Mouse (Mus musculus) brown adipose tissue, adult 24 weeks (tissue): ENCODE measurements at regions not wholly inside any gene's neighbourhood (a gene's known extent, or its start where the extent isn't known, plus 50 kb on each side); places are given as distances from the start of the nearest gene placed in this dataset.
A peak's percentile ranks its signal among the peaks of the same experiment; 100 is the strongest.

Experiments used
- H3K27ac ChIP-seq: fragments of 200-500 bp; replicated peaks from 2 replicates; pipeline ENCODE4 v1.5.1; 2012; ENCODE audit warnings: low read depth, mild to moderate bottlenecking, low read length
- H3K4me1 ChIP-seq: fragments of 200-500 bp; 2 replicates; pipeline ENCODE4 v1.6.1; 2012; ENCODE audit warnings: low read length, mixed read lengths; ENCODE audit not compliant: control insufficient read depth, insufficient read depth, insufficient read length
- H3K4me3 ChIP-seq: fragments of 200-500 bp; 2 replicates; pipeline ENCODE4 v1.5.1; 2012; ENCODE audit warnings: low read depth, mild to moderate bottlenecking, low read length, moderate library complexity; ENCODE audit not compliant: insufficient read depth

DNA sequence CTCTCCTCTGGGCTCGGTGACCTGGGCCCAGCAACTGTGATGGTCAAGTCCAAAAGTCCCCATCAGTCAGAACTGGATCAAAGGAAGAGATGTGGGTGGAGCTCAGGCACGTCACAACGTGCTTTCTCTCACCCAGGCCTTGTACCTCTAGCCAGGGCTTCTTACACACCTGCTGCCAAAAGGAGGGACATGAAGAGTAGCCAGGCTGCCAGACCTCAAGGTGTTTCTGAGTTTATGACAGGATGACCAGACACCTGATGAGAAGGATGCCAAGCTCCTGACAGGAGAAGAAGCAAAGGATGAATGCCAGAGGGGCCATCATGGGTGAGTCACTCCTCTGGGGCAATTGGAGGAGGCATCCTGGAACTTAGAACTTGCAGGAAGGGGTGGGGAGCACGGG lies 70.0 kb upstream of the Haao start:
- H3K4me3 ChIP-seq = no peak overlapping the region
- H3K4me1 ChIP-seq = peaks cover 33% of the 10 kb centered on the region
- H3K27ac ChIP-seq = no peak overlapping the region

DNA sequence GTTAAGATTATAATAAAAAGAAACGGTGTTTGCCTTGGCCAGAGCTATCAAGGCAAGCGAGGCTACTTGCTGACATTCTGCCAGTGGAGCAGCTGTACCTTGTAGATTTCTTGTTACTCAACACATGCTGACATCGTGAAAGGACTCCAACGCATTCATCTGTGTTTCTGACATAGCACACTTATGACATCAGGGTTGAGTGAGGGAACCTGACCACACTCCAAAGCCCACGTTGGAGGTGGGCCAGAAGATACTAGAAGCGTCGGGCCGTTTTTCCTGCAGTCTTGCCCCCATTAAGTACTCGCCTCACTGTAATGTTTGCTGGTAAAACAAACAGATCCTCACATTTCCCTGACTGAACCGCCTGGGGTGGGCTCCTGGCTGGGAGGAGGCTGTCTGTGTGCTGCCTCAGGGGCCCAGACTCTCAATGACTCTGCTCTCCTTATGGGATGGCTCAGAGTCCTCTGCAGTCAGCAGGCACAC lies 69.0 kb upstream of the Haao start:
- Histone ChIP-seq H3K27ac (no peak overlapping the region), H3K4me1 (peaks cover 34% of the 10 kb centered on the region), H3K4me3 (no peak overlapping the region)

DNA sequence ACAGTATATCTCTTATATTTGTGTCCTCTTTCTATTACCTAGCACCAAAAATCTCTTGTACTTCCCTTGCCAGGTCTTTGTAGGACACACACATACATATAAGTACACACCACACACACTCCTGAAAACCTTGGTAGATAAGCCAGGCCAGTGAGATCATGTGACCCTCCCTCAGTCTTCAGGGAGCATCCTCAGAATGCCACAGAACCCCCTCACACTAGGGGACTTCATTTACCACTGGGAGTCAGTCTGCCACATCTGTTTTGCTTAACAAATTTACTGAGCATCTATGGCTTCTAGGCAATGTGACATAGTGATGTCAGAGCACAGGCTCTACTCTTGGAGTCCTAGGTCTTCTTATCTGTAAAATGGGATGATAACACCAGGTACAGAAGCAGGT lies 67.3 kb upstream of the Haao start:
- Histone ChIP-seq H3K4me1 (peaks cover 34% of the 10 kb centered on the region), H3K27ac (no peak overlapping the region), H3K4me3 (no peak overlapping the region)

DNA sequence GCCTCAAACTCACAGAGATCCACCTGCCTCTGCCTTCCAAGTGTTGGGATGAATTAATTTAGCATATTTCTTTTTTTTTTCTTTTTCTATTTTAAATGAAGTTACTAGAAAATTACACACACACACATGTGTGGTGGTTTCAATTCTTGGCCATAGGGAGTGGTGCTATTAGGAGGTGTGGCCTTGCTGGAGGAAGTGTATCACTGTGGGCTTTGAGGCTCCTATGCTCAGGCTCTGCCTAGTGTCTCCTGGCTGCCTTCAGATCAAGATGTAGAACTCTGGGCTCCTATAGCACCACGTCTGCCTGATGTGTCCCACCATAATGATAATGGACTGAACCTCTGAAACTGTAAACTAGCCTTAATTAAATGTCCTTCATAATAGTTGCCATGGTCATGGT lies 66.8 kb upstream of the Haao start:
- Histone ChIP-seq H3K4me3 (no peak overlapping the region), H3K27ac (no peak overlapping the region), H3K4me1 (peaks cover 34% of the 10 kb centered on the region)

DNA sequence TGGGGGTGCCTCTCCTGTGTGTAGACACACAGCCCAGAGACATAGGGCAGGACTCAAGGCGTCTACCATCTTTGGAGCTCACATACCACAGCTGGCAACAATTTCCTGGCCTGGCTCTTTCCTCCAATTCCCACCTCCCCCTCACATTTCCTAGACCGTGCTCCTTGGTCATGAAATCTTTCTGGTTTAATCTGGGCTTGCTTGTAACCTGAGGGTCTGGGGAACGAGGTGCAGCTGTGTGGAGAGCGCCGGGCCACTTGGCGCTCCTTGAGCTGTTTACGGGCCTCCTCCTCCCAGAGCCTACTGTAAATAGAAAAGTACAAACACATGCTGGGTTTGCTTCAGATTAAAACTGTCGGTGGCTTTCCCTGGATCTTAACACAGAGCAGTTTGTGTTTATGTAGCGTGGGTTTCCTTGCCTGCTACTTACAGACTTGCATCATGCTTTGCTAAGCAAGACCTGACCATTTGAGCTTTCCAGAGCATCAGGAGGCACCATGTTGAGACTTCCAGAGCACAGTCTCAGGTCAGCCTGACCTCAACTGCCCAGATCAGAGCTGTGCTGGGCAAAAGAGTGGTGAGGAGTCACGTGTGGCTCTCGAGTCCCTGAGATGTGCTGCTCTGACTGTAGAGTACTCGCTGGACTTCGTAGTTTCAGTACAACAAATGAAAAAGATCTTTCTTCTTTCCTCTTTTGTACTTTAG lies 66.1 kb upstream of the Haao start:
- Histone ChIP-seq H3K4me1 (peaks cover 39% of the 10 kb centered on the region), H3K27ac (0 out of 2 replicates have a peak overlapping the region, but pooled peaks have one; percentile 20), H3K4me3 (no peak overlapping the region)

DNA sequence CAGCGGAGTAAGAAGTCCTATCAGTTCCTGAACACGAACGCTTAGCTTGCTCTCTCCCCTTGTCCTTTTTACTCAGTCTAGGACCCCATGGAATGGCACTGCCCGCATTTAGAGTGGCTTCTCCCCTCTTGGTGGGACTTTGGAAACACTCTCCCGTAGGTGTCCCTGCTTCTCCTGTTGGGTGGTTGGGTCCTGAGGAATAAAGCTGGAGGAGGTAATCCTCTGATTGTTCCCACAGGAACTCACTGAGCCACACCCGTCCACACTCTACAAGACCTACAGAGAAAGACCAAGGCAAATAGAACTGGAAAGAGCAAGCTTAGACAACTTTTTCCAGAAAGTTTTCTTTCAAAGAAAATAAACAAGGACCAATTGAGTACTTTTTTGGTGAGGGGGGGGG lies 64.7 kb upstream of the Haao start:
- H3K4me1 ChIP-seq = peaks cover 28% of the 10 kb centered on the region
- no peak overlapping the region for H3K27ac ChIP-seq

DNA sequence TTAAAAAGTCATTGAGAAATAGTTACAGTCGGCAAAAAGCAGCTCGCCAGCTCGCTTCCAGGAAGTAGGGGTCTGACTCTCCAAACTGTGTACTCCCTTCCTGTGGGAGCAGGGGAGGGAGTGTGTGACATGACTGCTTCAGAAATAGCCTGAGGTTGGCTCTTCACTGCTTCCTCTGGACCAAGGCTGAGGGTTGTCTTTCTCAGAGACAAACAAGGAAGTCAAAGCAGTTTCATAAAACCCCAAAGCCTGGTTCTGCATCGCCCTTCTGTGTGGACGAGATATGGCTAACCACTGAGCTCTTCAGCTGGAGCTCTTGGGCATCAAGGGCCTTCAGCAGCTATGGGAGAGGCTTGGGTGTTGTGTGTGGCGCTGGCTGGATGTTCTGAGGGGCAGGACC lies 61.0 kb upstream of the Haao start:
- H3K4me3 ChIP-seq = no peak overlapping the region
- H3K27ac ChIP-seq = peak overlapping the region; percentile 42
- H3K4me1 ChIP-seq = peaks cover 23% of the 10 kb centered on the region

More for the DNA sequence above, 64.7 kb upstream of the Haao start:
- no peak overlapping the region for H3K4me3 ChIP-seq

DNA sequence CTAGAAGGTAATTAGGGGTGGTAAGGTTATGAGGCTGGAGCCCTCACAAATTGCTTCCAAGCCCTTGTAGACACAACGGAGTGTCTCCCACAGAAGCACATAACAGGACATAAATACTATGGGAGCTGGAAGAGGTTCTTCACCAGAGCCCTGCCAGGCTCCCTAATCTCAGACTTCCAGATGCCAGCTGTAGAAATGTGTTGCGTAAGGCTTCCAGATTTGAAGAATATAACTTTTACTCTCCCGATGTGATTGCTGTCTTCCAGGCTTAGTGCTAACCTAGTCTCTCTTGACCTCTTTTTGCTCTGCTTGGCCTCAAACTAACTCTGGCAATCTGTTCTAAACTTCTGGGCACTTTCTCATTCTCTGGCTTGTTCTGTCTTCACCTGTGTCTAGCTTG lies 59.8 kb upstream of the Haao start:
- peaks cover 20% of the 10 kb centered on the region for H3K4me1 ChIP-seq
- no peak overlapping the region for H3K27ac ChIP-seq
- no peak overlapping the region for H3K4me3 ChIP-seq

DNA sequence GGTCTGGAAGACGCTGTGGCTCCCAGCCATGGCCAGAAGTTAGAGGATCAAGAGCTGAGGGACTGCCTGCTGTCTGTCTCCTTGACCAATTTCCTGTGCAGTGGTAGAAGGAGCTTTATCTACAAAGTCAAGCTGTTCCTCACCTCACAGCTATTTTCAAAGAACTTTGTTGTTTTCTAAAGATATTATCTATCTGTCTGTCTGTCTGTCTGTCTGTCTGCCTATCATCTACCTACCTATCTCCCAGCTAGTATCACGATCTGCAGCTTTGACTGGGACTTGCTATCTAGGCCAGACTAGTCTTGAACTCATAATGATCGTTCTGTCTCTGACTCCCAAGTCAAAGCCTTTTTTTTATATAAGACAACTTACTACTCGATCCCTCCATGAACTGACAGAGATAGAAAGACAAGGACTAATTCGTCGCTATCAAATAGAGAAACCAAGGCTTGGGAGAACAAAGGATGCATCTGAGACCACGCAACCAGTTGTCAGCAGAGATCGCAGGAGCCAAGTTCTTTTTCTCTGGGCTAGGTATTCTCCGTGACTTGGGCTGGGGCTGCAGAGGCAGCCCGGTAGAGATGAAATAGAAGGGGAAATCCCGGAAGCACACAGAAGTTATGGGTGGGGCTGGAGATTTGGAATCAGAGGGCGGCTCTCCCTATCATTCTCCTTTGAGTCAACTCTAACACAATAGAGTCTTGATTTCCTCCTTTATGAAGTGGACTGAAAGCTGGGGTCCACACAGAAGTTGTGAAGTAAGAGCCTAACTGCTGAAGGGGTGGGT lies 59.2 kb upstream of the Haao start:
- Histone ChIP-seq H3K27ac (no peak overlapping the region), H3K4me3 (no peak overlapping the region), H3K4me1 (peaks cover 20% of the 10 kb centered on the region)

DNA sequence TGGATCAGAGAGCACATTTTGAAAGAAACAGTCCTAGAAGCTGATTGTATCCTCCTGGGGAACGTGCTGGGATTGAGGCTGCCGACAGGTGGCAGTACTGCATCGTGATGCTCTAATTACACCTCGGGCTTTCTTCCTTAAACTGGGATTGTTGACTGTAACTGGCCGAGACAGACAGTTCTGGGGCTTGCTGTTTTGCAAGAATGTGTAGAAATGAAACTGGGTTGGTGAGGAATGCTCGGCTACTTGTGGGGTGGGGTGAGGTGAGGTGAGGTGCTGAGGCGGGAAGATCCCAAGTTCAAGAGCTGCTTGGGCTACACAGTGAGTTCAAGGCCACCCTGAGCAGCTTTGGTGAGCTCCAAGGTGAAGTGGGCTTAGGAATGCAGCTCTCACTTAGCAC lies 55.7 kb upstream of the Haao start:
- no peak overlapping the region for H3K4me3 ChIP-seq
- peak overlapping the region; percentile 32; the same call in 1 of the 2 replicates for H3K27ac ChIP-seq
- H3K4me1 ChIP-seq = peaks cover 17% of the 10 kb centered on the region

DNA sequence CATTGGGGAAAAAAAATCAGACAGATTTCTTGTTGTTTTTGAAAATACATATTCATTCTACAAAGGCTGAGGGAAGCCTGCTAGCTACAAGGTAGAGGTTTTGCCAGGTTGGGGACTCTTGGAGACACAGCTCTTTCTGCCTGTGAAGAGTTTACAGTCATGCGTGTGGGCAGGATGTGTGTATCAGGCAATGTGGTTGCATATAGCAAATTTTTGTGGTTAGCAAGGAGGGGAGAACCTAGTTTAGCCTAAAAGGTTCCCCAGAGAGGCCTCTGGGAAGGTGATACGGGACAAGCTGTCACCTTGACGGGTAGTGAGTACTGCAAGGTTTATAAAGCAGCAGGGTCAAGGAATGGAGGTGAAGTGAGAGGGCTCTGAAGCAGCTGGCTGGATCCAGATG lies 54.8 kb upstream of the Haao start:
- Histone ChIP-seq H3K27ac (0 out of 2 replicates have a peak overlapping the region, but pooled peaks have one; percentile 12), H3K4me3 (no peak overlapping the region), H3K4me1 (peaks cover 23% of the 10 kb centered on the region)

DNA sequence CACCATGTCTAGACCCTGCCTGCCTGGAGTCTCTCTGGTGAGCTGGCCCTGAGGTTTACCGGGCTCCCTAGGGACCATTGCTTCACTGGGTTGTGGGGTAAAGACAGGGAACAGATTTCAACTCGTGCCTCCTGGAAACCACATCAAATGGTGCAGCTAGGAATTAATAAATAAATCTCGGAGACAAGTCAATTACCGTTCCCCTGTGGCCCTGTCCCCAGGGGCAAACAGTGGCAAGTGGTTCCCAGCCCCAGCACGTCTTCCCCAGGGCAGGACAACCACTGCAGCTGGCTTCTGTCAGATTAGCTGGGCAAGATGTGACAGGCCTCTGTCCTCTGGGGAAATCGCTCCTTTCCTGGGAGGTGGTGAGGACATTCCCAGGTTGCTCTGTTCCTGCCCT lies 54.3 kb upstream of the Haao start:
- H3K27ac ChIP-seq = no peak overlapping the region
- H3K4me3 ChIP-seq = no peak overlapping the region
- peaks cover 24% of the 10 kb centered on the region for H3K4me1 ChIP-seq

DNA sequence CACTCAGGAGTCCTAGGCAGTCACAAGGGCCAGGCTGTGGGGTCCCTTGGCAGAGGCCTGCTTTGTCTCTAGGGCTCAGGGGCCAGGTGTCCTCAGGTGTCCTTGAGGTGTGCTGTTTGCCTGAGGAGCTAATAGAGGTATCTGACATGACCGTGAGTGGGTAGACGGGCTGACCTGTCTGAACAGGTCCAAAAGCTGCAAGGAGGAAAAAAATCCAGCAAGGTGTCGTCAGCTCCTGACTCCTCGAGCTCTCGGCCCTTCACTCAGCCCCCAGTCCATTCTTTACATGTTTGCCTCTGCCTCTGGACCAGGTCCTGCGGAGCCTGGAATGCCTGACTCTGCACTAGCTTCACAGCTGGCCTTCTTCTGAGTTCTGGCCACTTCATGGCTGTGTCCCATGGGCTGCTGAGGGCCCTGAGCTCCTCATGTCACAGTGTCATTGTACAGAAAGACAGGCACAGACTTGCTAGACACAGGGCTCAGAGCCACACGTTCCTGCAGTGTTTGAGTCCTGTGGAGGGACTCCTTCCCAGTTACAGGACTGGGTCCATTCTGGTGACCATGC lies 51.9 kb upstream of the Haao start:
- H3K4me1 ChIP-seq = peaks cover 19% of the 10 kb centered on the region
- H3K4me3 ChIP-seq = no peak overlapping the region
- no peak overlapping the region for H3K27ac ChIP-seq

DNA sequence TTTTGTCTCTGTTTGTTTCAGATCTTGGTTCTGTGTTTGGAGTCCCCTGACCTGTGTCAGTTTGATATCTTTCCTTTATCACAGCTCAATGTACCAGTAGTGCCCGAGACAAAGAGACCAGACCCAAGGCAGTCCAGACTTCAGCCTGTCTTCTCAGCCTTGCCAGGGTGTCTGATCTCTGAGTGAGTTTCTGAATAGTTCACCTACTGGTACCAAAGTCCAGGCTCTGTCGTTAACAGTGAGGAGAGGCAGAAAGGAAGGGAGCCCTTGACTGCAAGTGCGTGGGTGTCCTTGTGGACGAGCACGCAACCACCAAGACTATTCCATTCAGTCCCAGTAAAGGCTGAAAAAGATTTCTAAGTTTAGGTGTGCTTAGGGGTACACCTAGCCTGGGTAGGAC lies 50.8 kb upstream of the Haao start:
- Histone ChIP-seq H3K27ac (no peak overlapping the region), H3K4me1 (peaks cover 17% of the 10 kb centered on the region)

More for the DNA sequence above, 50.8 kb upstream of the Haao start:
- H3K4me3 ChIP-seq = no peak overlapping the region
